Mouse (Mus musculus) small intestine, adult 2 months (tissue): Measurements from ENCODE around the gene Sugp1.

Experiments
- CTCF ChIP-seq: fragments of 200-500 bp; IDR thresholded peaks from 2 replicates; pipeline ENCODE4 v1.5.1; 2012; ENCODE audit warnings: low read depth, mild to moderate bottlenecking, control low read depth, inconsistent platforms, low read length, moderate library complexity, mixed read lengths; ENCODE audit not compliant: insufficient replicate concordance, insufficient read length; ENCODE audit errors: extremely low read depth
- POLR2A ChIP-seq: fragments of 200-500 bp; IDR thresholded peaks from 2 replicates; pipeline ENCODE4 v1.6.1; 2012; ENCODE audit warnings: low read depth, mild to moderate bottlenecking, control low read depth, inconsistent platforms, low read length, moderate library complexity

DNA sequence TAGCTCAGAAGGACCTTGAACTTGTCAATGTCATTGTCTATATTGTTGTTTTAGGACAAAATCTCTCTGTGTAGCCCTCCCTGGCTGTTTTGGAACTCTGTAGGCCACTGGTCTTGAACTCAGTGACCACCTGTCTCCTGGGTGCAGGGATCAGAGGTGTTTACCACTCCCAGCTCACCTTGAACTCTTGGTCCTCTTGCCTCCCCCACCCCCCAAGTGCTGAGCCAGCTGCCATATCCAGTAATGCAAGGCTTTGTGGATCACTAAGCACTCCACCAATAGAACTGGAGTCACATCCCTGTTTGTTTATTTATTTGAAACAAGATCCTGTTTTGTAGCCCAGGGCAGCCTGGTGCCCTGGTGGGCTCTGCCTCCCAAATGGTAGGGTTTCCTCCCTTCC lies 38.3 kb upstream of the Sugp1 start:
- TF ChIP-seq POLR2A (no peak), CTCF (no peak)
